Mouse (Mus musculus): ENCODE data around the gene Olfr1472. TPM values are rescaled to one million over a fixed set of nuclear protein-coding genes. Genes with fewer than 3 reads are reported as not detected.
"Not testable (repeated sequence)": the region's sequence is repeated elsewhere in the genome, so short reads cannot be mapped to it uniquely, and the experiment has no call there.

Olfr1472 gene
- polyA plus RNA-seq (2012; rRNA removed): not detected in 2 replicates

DNA sequence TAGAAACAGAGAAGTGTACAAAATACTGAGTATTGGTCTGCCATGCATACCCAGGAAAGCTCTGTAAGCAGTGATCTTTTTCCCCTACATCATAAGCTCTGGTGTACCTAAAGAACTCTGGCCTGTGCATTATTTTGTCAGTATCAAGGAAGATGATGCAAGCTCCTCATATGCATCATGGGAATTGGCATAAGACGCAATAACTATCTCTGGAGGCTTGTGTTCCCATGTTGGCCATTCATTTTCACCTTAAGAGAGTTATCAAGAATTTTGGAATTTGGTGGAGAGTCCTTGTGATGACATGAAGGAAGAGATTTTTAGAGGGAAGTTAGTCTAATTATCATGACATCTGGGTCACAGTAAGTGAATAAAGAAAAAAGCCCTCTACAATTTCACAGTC is at the start of gene Olfr1472:
Gene Olfr1472, minus strand, starts transcription at position 101 of the 400 bp plus-strand sequence.
- DNase-seq (ENCODE audit: low read depth): no peak

DNA sequence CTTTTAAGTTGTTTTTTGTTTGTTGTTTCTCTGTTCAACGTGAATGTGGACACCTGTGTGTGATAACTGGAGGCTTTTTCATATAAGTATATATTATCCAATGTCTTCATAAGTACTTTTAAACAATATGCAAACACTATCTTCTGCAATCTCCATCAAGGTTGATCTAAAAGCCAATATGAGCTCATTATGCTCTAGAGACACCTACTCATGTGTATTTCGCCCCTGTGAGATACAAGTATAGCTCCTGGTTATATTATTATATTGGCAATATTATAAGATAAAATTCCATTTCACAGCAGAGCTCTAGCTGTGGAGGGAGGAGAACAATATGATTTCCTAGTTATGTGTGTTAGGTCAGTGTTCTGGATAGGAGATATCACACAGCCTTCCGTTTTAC is 44.4 kb upstream of the Olfr1472 start, which contains the start of gene Olfr1477:
Gene Olfr1477, plus strand, starts transcription at position 301 of the 400 bp plus-strand sequence.
- no peak for DNase-seq (ENCODE audit: low read depth)

DNA sequence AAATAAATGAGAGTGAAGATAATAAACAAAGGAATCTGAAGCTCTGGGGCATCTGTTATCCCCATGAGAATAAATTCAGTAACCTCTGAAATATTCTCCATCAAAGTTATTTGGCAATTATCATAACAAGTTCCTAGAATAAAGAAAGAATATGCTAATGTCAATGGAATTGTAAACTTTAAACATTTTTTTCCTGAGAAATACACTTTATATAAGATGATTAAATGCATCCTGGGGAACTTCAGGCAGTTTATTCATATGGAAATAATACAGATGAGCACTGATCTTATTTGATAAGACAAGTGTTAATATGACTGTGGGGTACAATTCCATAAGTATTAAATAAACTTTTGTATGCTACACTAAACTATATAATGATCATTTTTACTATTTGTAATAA is 24.2 kb upstream of the Olfr1472 start, which contains the start of gene Olfr1475:
Gene Olfr1475, minus strand, starts transcription at position 101 of the 400 bp plus-strand sequence.
- DNase-seq (ENCODE audit: low read depth): no peak

DNA sequence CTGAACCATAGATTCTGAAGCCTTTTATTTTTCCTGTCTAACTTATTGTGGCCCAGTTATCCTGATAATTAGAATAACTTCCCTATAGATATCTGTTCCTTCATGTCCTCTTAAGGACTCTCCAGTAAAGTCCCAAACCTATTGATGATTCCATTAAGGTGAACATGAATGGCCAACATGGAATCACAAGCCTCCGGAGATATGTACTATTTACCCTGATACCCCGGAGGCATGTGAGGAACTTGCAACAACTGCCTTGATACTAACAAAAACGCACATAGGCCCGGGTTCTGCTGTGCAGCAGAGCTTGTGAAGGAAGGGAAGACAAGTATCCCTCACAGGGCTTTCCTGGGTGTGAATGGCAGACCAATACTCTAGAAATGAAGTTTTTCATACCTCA is 13.4 kb upstream of the Olfr1472 start, which contains the start of gene Olfr1474:
Gene Olfr1474, plus strand, starts transcription at position 301 of the 400 bp plus-strand sequence.
- not testable (repeated sequence) for DNase-seq (ENCODE audit: low read depth)

DNA sequence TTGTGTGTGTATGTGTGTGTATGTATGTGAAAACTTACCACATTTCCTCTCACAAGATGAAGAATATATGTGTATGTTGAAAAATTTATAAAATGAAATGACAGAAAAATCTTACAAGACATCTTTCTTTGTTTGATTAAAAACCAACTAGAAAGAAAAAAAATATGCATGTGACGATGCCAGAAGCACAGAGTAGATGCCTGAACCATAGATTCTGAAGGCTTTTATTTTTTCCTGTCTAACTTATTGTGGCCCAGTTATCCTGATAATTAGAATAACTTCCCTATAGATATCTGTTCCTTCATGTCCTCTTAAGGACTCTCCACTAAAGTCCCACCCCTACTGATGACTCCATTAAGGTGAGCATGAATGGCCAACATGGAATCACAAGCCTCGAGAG is 12.8 kb downstream of the Olfr1472 start, which contains the start of gene Olfr1471:
Gene Olfr1471, plus strand, starts transcription at position 301 of the 400 bp plus-strand sequence.
- DNase-seq (ENCODE audit: low read depth): not testable (repeated sequence)

GRCm38 (mm10) chr19:13407549-13407948 is 48.3 kb downstream of the Olfr1472 start, which contains the start of gene Olfr1469:
Gene Olfr1469 (plus strand): TSS chr19:13407849.
- DNase-seq (ENCODE audit: low read depth): no peak

Other genes with a start within 250 kb of the Olfr1472 start
- not detected in 2 replicates for gene Olfr1463, start 224.8 kb downstream of the Olfr1472 start, polyA plus RNA-seq (2012; rRNA removed)
- not detected in 2 replicates for gene Olfr1465, start 140.5 kb downstream of the Olfr1472 start, polyA plus RNA-seq (2012; rRNA removed)
- gene Olfr1466, start 117.2 kb downstream of the Olfr1472 start, polyA plus RNA-seq (2012; rRNA removed): not detected in 2 replicates
- not detected in 2 replicates for gene Olfr1467, start 93.8 kb downstream of the Olfr1472 start, polyA plus RNA-seq (2012; rRNA removed)
- not detected in 2 replicates for gene Olfr1469, start 48.2 kb downstream of the Olfr1472 start, polyA plus RNA-seq (2012; rRNA removed)
- not detected in 2 replicates for gene Olfr1471, start 12.7 kb downstream of the Olfr1472 start, polyA plus RNA-seq (2012; rRNA removed)
- gene Olfr1474, start 13.5 kb upstream of the Olfr1472 start, polyA plus RNA-seq (2012; rRNA removed): not detected in 2 replicates
- not detected in 2 replicates for gene Olfr1475, start 24.1 kb upstream of the Olfr1472 start, polyA plus RNA-seq (2012; rRNA removed)
- gene Olfr1477, start 44.5 kb upstream of the Olfr1472 start, polyA plus RNA-seq (2012; rRNA removed): not detected in 2 replicates
- gene Olfr1480, start 71.8 kb upstream of the Olfr1472 start, polyA plus RNA-seq (2012; rRNA removed): not detected in 2 replicates
- gene Olfr1484, start 127.4 kb upstream of the Olfr1472 start, polyA plus RNA-seq (2012; rRNA removed): not detected in 2 replicates
- not detected in 2 replicates for gene Olfr1487, start 161.3 kb upstream of the Olfr1472 start, polyA plus RNA-seq (2012; rRNA removed)
- gene Olfr1489, start 175.5 kb upstream of the Olfr1472 start, polyA plus RNA-seq (2012; rRNA removed): not detected in 2 replicates
- gene Olfr1490, start 195.0 kb upstream of the Olfr1472 start, polyA plus RNA-seq (2012; rRNA removed): not detected in 2 replicates
- not detected in 2 replicates for gene Olfr1491, start 241.2 kb upstream of the Olfr1472 start, polyA plus RNA-seq (2012; rRNA removed)

All from gonadal fat pad, adult 2 months (tissue).